7 mouse cellular contexts compared by ENCODE assay signal in genomic region chr4:45763288-45764140, GRCm38 (mm10). TPM values are rescaled to one million over a fixed set of nuclear protein-coding genes. Genes with fewer than 3 reads are reported as not detected.
DNase-seq lines count a peak whose midpoint lies in the region; ATAC-seq lines count a peak whose summit lies in the region.

No protein-coding gene starts in this region.

- 4% methylated on average over 18 of the region's 18 CpGs for WGBS in embryonic facial prominence, embryonic 13.5 days
- WGBS in hindbrain, embryonic 14.5 days = 5% methylated on average over 18 of the region's 18 CpGs
- 2% methylated on average over 18 of the region's 18 CpGs for WGBS in midbrain, embryonic 12.5 days

- H3K4me3 ChIP-seq in embryonic facial prominence, embryonic 13.5 days = 0 out of 2 replicates have a peak overlapping the region, but pooled peaks have one; percentile 13
- no peak overlapping the region for H3K4me3 ChIP-seq in hindbrain, embryonic 14.5 days (replicated peaks; ENCODE audit: low read length)
- no peak overlapping the region for H3K4me3 ChIP-seq in midbrain, embryonic 12.5 days

- H3K9me3 ChIP-seq in embryonic facial prominence, embryonic 13.5 days = no peaks in the 10 kb centered on the region
- no peaks in the 10 kb centered on the region for H3K9me3 ChIP-seq in hindbrain, embryonic 14.5 days (ENCODE audit: control insufficient read depth, low read length)
- no peaks in the 10 kb centered on the region for H3K9me3 ChIP-seq in midbrain, embryonic 12.5 days

- peak; percentile 34 for DNase-seq in right cerebral cortex, adult 18-20 months
- DNase-seq in right cerebral cortex, postnatal 25 days = no peak
- peak; percentile 58 for DNase-seq in hindbrain, embryonic 14.5 days (ENCODE audit: low spot score)
- no peak for DNase-seq in urinary bladder, postnatal 14 days (ENCODE audit: low spot score)
- no peak for DNase-seq in spleen, postnatal 4 days (ENCODE audit: low spot score in 2 of 2)

- H3K4me2 ChIP-seq in embryonic facial prominence, embryonic 13.5 days = peak overlapping the region; percentile 46
- peak overlapping the region; percentile 35 for H3K4me2 ChIP-seq in hindbrain, embryonic 14.5 days (replicated peaks)
- H3K4me2 ChIP-seq in midbrain, embryonic 12.5 days (replicated peaks) = peak overlapping the region; percentile 39

- H3K9ac ChIP-seq in embryonic facial prominence, embryonic 13.5 days = 0 out of 2 replicates have a peak overlapping the region, but pooled peaks have one; percentile 0
- H3K9ac ChIP-seq in hindbrain, embryonic 14.5 days = peak overlapping the region; percentile 16
- H3K9ac ChIP-seq in midbrain, embryonic 12.5 days (replicated peaks) = 0 out of 2 replicates have a peak overlapping the region, but pooled peaks have one; percentile 8

- H3K36me3 ChIP-seq in embryonic facial prominence, embryonic 13.5 days = no peaks in the 10 kb centered on the region
- H3K36me3 ChIP-seq in hindbrain, embryonic 14.5 days (replicated peaks; ENCODE audit: control insufficient read depth, insufficient read depth) = no peaks in the 10 kb centered on the region
- no peaks in the 10 kb centered on the region for H3K36me3 ChIP-seq in midbrain, embryonic 12.5 days

- H3K4me1 ChIP-seq in embryonic facial prominence, embryonic 13.5 days = peaks cover 58% of the 10 kb centered on the region
- H3K4me1 ChIP-seq in hindbrain, embryonic 14.5 days (replicated peaks; ENCODE audit: control insufficient read depth, insufficient read depth, low read length) = peaks cover 48% of the 10 kb centered on the region
- H3K4me1 ChIP-seq in midbrain, embryonic 12.5 days = peaks cover 59% of the 10 kb centered on the region

- ATAC-seq in embryonic facial prominence, embryonic 13.5 days (ENCODE audit: insufficient number of reproducible peaks, insufficient read depth, low FRiP score, low TSS enrichment, low read depth) = peak; percentile 45; the same call in 1 of the 2 replicates
- peak; percentile 50 for ATAC-seq in hindbrain, embryonic 14.5 days (ENCODE audit: low FRiP score)
- ATAC-seq in midbrain, embryonic 12.5 days (ENCODE audit: low FRiP score, low read depth) = peak; percentile 50; the same call in 1 of the 2 replicates

- peak overlapping the region; percentile 86 for H3K27ac ChIP-seq in embryonic facial prominence, embryonic 13.5 days
- peak overlapping the region; percentile 90 for H3K27ac ChIP-seq in hindbrain, embryonic 14.5 days
- peak overlapping the region; percentile 75 for H3K27ac ChIP-seq in midbrain, embryonic 12.5 days (replicated peaks)

- H3K27me3 ChIP-seq in embryonic facial prominence, embryonic 13.5 days = peaks cover 46% of the 10 kb centered on the region
- H3K27me3 ChIP-seq in hindbrain, embryonic 14.5 days (ENCODE audit: control insufficient read depth, insufficient read depth, low read length) = 0 out of 2 replicates have a peak, but pooled peaks cover 4% of the 10 kb centered on the region
- H3K27me3 ChIP-seq in midbrain, embryonic 12.5 days = peaks cover 97% of the 10 kb centered on the region

RNA-seq across cellular contexts. Expression of gene Aldh1b1, which starts 35.3 kb away (rescaled TPM):
- 4.3 and 6.7 TPM in 2 replicates for polyA plus RNA-seq in embryonic facial prominence, embryonic 13.5 days (2015; fragmentation: Nextera tagmentation; extraction: Ambion mirVana)
- 9.6 and 10.8 TPM in 2 replicates for polyA plus RNA-seq in hindbrain, embryonic 14.5 days (2014; fragmentation: Nextera tagmentation; extraction: Ambion mirVana)
- 8.6 and 9.0 TPM in 2 replicates for polyA plus RNA-seq in midbrain, embryonic 12.5 days (2016; fragmentation: Nextera tagmentation; extraction: Ambion mirVana)

Comparison
In these comparisons a context has a peak if more than half of its experiments do, and no peak if none do; other contexts are left out.
1. DNase-seq: peak in right cerebral cortex, adult 18-20 months (single experiment) and hindbrain, embryonic 14.5 days (single experiment); none in right cerebral cortex, postnatal 25 days (single experiment), urinary bladder, postnatal 14 days (single experiment) and spleen, postnatal 4 days (0 of 2).
2. Peak in every context shown above with its lines, with median percentiles within 50 percentile points of each other: ATAC-seq, H3K27ac ChIP-seq, H3K4me2 ChIP-seq and H3K9ac ChIP-seq.